Mouse (Mus musculus) cerebellum, adult 9-11 months (tissue): Measurements from ENCODE around the gene Nsf.

Experiments
- DNase-seq: peaks from one replicate; pipeline ENCODE4 v3.0.0; 2022

The Nsf gene

DNA sequence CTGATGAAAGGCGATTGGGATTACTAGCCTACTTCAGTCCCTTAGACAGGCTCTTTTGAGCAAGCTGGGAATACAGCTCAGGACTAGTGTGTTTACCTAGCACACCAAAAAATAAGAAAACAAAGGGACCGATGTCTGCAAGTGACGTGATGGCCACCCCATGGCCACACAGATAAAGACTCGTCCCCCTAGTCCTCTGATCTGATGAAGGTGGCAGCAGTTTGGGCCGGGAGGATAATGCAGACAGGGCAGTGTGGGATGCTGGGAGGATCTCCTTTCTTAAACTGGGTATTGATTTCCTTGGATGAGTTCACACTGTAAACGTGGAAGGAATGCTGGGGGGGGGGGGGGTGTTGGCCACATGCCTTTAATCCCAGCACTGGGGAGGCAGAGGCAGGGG, 13.0 kb downstream of the Nsf start:
- DNase-seq: no peak

DNA sequence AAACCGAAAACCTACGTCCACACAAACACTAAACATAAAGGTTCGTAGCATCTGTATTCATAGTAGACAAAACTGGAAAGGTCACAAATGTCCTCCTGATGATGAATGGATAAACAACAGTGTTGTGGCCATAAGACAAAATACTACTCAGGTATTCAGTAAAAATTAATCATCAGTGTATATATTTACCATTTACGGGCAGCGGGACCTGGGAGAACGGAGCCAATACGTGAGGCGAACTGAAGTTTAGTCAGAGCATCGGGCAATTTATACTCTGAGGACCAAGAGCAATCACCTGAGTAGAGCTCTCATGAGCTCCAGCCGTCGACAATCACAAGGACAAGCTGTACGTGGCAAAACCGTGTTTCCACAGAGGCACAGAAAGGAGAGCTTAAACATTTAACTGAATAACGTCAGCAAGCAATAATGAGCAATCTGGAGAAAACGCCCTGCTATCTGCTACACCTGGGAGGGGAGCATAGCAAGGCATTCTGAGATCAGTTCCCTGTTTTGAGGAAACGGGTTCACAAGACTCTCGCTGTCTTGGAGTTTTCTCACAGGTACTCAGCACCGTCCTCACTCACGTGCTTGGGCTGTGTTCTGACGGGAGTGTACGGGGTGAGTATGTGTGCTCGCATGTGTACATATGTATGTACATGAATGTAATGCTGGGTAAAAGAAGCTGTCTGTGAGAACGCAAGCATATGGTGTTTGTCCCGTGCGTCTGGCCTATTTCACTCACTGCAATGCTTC, 15.7 kb downstream of the Nsf start:
- DNase-seq: no peak

DNA sequence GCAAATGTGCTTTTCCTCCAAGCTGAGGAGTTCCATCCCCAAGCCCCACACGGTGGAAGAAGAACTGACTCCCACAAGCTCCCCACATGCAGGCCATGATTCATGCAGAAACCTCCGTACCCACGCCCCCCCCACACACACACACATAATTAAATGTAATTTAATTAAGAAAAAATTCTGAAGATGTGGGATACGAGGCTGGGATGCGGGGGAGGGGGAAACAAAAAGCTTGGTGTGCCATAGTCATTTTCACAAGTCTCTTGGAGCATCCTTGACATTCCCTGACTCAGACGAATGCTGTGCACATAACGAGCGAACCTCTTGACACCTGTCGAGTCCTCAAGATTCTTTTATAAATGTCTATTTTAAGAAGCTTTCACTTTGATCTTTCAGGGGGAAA, 16.4 kb downstream of the Nsf start:
- DNase-seq: no peak

DNA sequence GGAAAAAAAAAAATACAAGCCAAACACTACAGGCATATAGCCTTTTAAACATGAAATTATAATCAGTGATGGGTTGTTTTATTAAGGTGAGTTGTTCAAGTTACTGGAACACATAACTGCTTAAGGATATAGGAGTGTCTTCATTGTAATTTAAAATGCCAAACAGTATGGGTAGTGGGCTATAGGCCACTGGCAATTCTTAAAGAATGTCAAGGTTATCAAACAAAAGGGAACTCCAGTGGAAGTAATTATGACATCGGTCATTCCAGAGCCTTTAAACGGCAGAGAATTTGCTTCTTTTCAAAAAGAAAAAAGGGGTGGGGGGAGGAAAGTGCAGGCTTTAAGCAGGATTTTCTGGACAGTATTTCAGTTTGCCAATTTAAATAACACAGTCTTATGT, 18.1 kb downstream of the Nsf start:
- no peak for DNase-seq

DNA sequence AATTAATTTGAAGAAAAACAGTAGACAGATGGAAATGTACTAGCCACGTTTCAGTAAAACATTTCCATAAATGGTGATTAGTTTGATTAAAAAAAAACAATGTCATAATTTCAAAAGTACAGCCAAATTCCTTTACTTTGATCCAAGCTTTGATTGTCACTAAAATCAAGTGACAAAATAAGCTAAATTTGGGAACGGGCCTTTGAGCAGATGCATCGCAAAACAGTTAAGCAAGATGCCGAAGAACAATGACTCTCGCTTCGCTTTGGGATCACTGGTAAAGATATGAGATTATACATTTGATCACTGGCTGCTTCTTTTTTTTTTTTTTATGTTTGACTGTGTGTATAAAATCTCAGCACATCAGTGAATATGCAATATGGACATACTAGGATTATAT, 20.0 kb downstream of the Nsf start:
- no peak for DNase-seq

DNA sequence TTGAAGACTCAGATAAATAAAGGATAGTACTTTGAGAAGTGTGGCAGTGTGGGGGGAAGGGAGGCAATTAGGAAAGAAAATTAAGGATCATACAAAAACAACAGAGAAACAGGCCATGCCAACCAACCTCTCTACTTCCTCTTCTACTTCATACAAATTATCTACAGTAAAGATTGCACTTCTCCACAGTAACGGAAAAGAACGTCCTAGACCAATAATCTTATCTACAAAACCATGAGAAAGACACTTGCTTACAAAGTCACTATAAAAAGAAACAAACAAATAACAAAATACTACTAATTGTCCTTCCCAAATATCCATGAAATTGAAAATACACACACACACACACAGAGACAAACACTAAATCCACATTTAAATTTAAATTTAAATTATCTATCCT, 29.9 kb downstream of the Nsf start:
- DNase-seq: no peak

DNA sequence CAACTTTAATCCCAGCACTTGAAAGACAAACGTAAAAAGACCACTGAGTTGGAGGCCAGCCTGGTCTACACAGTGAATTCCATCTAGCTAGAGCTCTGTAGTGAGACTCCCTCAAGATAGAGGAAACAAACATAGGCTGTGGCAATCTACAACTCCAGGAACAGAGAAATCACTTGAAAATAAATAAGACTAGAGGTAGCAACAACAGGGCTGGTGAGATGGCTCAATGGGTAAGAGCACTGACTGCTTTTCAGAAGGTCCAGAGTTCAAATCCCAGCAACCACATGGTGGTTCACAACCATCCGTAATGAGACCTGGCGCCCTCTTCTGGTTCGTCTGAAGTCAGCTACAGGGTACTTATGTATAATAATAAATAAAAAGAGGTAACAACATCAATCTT, 30.6 kb downstream of the Nsf start:
- DNase-seq: no peak

DNA sequence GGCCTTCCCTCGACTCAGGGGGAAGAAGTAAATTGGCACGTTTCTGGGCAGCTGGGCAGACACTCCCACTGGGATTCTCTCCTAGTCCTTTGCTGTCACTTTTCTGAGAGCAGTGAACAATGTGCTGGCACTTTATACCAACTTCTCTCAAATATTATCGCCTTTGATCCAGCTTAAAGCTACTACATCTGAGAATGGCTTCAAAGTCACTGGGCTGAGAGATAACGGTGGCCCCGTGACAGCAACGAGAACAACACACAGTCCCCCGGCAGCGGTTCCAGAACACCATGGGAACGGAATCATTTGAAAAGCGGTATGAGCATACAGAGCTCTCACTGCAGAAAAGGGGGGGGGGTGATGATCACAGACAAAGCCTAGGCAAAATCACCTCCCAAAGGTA, 31.0 kb downstream of the Nsf start:
- DNase-seq: no peak

DNA sequence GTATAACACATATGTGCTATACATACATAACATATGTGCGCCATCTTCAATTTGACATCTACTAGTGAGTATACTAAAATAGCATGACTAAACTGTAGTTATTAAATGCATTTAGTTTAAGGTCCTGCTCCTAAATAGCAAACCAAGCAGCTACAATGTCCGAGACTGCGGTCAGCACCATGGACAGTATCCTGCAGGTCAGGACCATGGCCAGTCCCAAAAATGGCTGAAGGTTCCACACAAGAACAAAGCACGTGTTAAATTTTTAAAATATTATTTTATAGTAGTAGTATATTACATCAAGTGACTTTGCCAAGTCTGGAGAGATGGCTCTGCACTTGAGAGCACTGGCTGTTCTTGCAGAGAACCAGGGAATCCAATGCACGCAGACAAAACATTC, 33.2 kb downstream of the Nsf start:
- no peak for DNase-seq

DNA sequence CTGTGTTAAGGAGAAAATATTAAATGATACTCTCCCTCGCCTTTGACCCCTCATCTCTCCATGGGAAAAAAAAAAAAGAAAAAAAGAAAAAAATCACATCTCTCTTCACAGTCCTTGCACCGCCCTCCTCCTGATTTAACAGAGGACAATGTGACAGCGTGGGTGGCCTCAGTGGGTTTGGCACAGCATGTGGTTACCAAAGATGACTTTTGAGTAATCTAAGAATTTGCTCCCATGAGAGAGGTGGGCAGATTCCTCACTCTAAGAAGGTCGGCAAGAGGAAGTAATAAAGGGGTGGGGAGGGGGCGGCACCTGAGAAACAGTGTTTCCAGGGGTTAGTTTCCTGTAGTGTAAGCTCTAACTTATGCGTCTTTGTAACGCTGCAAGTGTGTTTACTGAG, 37.0 kb downstream of the Nsf start:
- no peak for DNase-seq

DNA sequence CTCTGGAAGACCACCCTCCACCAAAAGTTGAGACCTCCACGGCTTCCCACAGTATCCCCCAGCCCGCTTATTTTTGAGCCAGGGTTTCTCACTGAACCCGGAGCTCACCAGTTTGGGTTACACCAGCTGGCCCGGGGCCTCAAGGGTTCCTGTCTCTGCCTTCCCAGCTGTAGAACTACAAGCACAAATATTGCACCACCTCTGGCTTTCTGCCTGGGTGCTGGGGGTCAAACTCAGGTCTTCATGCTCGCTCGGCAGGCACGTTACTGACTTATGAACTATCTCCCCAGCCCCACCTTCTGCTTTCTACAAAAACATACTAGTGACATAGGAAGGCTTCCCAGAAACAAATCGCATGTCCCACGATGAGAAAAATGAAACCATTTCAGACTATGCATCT, 38.2 kb downstream of the Nsf start:
- DNase-seq: no peak

DNA sequence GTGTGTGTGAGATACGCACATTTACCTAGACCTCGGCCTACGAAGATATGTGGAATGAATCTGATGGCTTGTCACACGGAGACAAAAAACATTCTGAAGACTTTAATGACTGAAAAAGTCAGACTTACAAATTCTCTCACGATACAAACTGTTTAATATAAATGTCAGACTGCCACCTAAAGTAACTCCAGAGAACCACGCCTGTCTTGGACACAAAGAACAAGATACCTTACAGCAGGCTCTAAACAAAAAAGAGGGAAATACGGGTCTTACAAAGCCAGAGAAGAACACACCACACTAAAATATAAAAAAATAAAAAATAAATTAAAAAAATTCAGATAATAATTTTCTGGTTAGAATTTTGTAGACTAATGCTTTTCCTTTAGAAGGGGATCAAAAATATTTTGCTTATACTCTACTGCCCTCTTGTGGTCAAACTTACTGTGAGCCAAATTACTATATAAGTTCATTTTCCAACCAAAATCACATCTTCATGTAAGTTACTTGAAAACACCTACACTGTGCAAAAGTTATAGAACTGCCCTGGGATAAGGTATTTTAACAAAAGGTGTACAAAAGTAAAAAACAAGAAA, 42.8 kb downstream of the Nsf start:
- DNase-seq: no peak

DNA sequence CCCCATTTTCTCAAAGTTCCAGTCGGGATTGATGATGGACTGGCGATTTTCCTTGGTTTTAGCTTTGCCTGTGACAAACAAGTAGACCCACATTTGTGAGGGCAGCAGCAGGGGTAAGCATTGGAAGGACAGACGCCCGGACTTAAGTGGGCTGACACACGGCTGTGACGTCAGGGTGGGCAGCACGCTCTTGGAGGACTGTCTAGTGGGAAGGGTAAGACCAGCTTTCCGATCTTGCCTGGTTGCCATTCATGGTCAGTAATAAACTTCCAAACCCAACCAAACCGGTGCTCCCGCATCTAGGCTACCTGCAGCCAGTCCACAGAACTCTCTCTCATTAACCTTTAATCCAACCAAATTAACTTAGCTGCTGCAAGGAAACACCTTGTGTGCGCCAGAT, 43.3 kb downstream of the Nsf start:
- DNase-seq: no peak

DNA sequence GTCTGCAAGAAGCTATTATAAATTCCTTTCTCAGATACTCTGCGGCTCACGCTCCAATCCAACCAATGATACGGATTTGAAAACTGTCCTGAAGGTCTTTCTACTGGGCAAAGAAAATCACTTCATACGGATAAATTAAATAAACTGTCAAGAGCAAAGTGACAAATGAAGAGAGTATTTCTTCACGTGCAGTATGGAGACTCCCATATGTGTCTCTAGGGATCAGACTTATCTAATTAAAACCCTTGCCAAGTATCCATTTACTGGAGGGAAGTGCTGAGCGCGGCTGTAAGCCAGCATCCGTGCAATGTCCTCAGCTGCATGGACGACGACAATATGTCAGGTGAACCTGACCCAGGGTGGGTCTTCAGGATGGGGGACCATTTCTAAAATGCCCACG, 44.0 kb downstream of the Nsf start:
- no peak for DNase-seq

DNA sequence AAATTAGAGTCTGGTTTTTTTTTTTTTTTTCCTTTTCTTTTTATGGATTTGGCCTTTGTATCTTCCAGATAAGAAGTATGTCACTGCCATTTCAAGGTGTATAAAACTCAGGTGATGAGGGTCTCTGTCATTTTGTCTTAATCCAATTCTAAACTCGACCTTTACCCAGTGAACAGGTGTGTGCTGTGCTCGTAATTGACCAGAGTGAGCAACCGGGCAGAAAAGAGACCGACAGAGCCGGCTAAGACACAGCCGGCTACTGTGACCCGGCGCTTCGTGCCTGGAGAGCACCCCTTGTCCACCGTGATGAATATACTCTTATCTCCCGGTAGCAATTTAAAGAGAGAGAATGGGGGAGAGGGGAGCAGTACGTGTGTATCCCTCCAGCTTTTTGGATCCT, 44.5 kb downstream of the Nsf start:
- DNase-seq: no peak

DNA sequence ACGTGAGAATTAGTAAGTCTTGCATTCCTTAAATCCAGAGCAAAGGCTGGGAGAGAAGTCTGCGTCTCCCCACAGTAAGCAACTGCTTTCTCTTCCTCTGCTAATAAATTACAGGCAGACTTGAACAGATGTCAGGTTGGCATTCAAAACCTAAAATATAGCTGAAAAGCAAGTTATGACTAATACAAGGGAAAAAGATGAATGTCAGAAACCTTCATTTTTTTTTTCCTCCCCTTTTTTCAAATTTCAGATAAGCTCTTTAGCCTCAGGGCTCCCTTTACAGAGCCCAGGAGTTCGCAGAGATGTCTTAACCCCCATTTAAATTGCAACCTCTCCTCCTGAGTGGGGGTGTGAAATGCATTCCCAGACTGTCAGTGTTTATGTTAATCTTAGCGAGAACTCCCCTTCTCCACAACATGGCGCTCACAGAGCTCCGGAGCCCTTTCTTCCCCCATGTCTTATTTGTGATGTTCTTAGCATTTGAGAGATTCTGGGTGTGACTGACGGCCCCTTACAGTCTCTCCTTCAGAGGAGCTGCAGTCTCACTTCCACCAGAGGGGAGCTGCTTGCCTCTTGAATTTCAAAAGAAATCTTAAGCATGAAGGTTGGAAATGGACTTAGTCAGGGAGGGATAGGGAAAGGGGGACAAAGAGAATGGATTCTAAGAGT, 47.7 kb downstream of the Nsf start:
- no peak for DNase-seq

DNA sequence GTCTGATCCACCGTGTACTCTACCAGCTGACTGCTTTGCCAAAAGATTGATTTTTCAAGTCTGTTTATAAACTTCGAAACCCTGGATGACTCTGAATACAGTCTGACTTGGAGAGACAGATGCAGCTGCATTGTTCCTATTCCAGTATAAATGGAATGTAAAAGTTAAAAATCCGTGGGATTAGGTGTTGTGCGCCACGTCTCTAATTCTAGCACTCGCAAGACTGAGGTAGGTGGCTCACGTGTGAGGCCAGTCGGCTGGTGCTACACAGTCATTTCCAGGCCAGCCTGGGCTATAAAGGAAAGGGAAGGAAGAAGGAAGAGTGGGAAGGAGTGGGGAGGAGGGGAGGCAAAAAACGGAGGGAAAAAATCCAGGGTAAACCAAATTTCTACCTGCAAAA, 48.4 kb downstream of the Nsf start:
- DNase-seq: no peak

DNA sequence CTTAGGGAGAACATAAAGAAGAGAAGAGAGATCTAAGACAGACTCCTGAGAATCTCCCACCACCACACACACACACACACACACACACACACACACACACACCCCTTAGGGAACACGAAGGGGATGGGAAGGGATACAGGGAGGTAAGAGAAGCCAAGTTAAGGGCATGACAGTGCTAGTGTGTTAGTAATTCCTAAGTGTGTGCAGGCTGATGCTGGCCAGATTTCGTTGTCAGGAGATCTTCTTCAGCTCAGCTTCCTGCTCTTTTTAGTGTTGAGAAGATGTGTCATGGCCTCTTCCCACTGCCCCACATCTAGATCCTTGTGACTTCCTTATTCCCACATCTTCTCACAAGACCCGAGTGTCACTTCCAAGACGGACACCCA, 52.3 kb downstream of the Nsf start:
- no peak for DNase-seq

DNA sequence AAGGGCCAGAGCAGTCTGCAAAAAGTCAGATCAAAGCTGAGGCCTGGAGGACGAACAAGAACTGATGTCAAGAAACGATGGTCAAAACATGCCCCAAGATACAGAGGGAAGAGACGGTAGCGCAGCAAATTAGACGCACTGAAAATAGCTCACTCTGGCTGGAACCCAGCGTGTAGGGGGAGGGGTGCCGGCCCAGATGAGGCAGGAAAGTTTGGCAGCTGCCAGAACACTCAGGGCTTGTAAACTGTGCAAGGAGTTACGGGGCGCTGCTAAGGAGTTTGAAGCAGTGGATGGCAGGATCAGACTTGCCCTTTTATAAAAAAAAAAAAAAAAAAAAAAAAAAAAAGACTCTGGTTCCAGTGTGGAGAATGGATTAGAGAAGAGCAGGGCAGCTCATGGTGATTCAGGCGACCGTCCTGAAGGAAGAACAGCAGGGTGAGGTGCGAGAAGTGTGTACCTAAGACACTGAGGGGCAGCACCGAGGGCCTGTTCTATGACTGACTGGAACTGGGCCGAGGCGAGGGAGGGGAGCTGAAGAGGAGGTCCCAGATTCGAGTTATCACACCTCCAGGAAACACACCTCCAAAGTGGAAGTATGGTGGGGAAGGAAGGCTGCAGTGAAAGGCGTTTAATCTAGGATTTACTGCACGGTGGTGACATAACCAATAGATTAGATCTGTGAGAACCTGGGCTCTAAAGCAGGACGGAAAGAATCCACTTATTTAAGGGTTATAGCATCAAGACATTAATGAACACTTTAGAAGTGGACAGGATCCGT, 52.9 kb downstream of the Nsf start:
- no peak for DNase-seq

DNA sequence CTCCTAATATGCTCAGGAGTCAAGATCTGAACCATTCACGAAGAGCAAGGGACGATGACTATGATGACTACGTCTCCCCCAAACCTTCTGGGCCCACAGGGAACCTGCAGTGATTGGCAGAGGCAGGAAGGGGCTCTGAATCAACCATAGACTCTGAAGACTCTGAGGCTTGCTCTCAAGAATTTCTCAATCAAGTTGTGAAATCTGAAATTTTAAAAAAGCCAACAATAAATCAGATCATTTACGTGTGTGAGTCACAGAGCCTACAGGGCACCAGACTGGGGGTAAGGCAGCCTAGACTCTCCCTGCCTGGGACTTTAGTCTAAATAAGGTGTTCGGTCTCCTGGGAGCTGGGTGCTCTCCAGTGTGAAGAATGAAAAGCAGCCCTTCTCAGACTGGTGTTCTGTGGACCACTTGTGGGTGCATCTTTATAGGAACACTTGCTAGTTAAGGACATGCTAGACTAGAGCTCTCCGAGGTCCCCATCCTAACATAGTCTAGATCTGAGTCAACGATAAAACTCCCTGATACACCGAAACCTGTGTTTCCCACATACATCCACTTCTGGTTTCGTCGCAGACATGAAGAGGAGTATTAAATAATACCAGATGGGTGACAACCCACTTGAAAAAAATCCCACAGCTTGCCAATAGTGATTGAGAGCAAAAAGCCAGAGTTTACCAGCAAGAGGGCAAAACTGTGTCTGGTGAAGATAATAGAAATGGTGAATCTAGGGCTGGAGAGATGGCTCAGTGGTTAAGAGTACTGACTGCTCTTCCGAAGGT, 56.7 kb downstream of the Nsf start:
- no peak for DNase-seq

DNA sequence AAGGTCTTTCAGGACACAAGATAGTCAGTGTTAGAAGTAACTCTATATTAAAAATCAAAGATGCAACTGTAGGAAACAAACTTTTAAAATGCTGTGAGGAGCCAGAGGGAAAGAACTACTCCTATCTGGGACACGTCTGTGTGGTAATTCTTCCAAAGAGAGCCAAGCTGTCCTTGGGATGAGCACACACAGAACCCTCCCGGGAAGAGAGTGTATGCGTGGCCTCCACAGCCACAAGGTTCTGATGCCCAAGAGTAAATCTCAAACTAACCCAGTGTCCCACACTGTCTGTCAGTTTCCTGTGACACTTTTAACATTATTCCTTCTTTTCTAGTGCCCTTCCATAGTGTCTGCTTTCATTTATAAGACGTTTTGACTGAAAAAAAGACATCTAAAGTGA, 57.8 kb downstream of the Nsf start:
- no peak for DNase-seq

DNA sequence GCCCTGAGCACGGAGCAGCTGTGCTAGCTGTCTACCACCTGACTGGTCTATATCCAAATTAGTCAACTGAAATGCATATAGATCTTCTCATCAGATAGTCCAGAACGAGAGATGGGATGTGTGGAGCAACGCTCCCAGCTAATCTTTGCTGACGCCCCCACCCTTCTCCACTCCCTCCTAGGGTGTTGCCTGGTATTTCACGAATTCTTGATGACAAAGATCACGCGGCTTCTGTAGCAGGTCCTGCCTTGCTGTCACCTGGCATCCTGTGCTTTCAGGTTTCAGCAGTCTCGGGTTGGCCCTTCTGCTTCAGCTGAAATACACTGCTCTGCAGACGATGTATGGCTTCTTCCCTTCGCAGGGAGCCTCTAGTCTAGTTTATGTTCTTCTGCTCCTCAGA, 61.0 kb downstream of the Nsf start:
- DNase-seq: no peak

DNA sequence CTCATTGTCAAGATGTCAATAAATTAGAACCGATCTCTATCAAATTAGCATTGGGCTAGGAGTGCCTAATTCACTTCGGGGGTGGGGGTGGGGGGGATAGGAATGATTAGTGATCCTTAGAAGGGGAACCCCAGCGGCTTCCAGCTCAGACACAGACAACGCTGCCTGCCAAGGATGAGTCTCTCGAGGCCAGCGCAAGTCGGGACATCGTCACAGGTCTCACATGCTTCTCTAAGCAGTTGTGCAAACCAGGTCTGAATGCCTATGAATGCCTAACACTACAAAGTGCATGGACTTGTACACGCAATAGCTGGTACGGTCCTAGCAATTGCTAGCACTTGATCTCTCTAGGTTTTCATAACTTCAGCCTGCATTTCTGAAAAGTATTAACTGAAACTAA, 62.1 kb downstream of the Nsf start:
- no peak for DNase-seq
